19 mouse cellular contexts compared by ENCODE assay signal in genomic region chr4:81389263-81389662, GRCm38 (mm10). TPM values are rescaled to one million over a fixed set of nuclear protein-coding genes. Genes with fewer than 3 reads are reported as not detected.
DNase-seq lines count a peak whose midpoint lies in the region; ATAC-seq lines count a peak whose summit lies in the region.
"Had no signal": no experiment of that assay in that cellular context is flagged by ENCODE, and none has a peak within 500 bp of the region (broad histone marks: within the 10 kb centered on the region; RNA-seq: fewer than 3 reads in every experiment).

No protein-coding gene starts in this region.

- no peak overlapping the region for H3K4me3 ChIP-seq in midbrain, embryonic 10.5 days
- no peak overlapping the region for H3K4me3 ChIP-seq in midbrain, embryonic 16.5 days (ENCODE audit: low read depth, low read length)
- no peak overlapping the region for H3K4me3 ChIP-seq in hindbrain, embryonic 12.5 days
- H3K4me3 ChIP-seq: embryonic facial prominence, embryonic 15.5 days; limb, embryonic 12.5 days; liver, embryonic 13.5 days had no signal

- H3K4me1 ChIP-seq in midbrain, embryonic 10.5 days = peaks cover 27% of the 10 kb centered on the region
- 0 out of 2 replicates have a peak, but pooled peaks cover 4% of the 10 kb centered on the region for H3K4me1 ChIP-seq in midbrain, embryonic 16.5 days (ENCODE audit: control insufficient read depth, insufficient read depth, low read length)
- H3K4me1 ChIP-seq in hindbrain, embryonic 12.5 days = peaks cover 8% of the 10 kb centered on the region
- H3K4me1 ChIP-seq: liver, embryonic 13.5 days had no signal

- no peak for ATAC-seq in midbrain, embryonic 16.5 days
- ATAC-seq in hindbrain, embryonic 12.5 days (ENCODE audit: low FRiP score) = peak; percentile 43; the same call in 1 of the 2 replicates

- H3K9ac ChIP-seq in midbrain, embryonic 16.5 days (ENCODE audit: low read depth, low read length) = no peak overlapping the region
- H3K9ac ChIP-seq in hindbrain, embryonic 12.5 days = no peak overlapping the region
- H3K9ac ChIP-seq: embryonic facial prominence, embryonic 15.5 days; limb, embryonic 12.5 days; liver, embryonic 13.5 days; lung, embryonic 14.5 days had no signal

- H3K9me3 ChIP-seq in midbrain, embryonic 10.5 days (replicated peaks) = no peaks in the 10 kb centered on the region
- H3K9me3 ChIP-seq in midbrain, embryonic 16.5 days (replicated peaks; ENCODE audit: control insufficient read depth, low read length, poor library complexity, severe bottlenecking) = no peaks in the 10 kb centered on the region
- no peaks in the 10 kb centered on the region for H3K9me3 ChIP-seq in hindbrain, embryonic 12.5 days (replicated peaks)
- H3K9me3 ChIP-seq: embryonic facial prominence, embryonic 15.5 days; limb, embryonic 12.5 days; liver, embryonic 13.5 days had no signal

- H3K4me2 ChIP-seq in midbrain, embryonic 16.5 days (ENCODE audit: low read length) = no peak overlapping the region
- H3K4me2 ChIP-seq in hindbrain, embryonic 12.5 days (replicated peaks) = no peak overlapping the region
- H3K4me2 ChIP-seq: embryonic facial prominence, embryonic 15.5 days; heart, embryonic 11.5 days; limb, embryonic 12.5 days; liver, embryonic 13.5 days; lung, embryonic 14.5 days had no signal

- peak overlapping the region; percentile 83 for H3K27ac ChIP-seq in midbrain, embryonic 10.5 days (replicated peaks)
- no peak overlapping the region for H3K27ac ChIP-seq in midbrain, embryonic 16.5 days (ENCODE audit: low read length)
- no peak overlapping the region for H3K27ac ChIP-seq in hindbrain, embryonic 12.5 days
- H3K27ac ChIP-seq: embryonic facial prominence, embryonic 15.5 days; limb, embryonic 12.5 days; liver, embryonic 13.5 days had no signal

- DNase-seq in midbrain, embryonic 10.5 days (ENCODE audit: low spot score) = peak; percentile 13
- DNase-seq in embryo, embryonic 10 days (ENCODE audit: low spot score) = peak; percentile 32
- DNase-seq in embryo, embryonic 9.5 days (ENCODE audit: extremely low spot score) = peak; percentile 9
- DNase-seq in gastrocnemius, adult 18-20 months (ENCODE audit: low spot score) = no peak
- no peak for DNase-seq in gastrocnemius, postnatal 25 days
- no peak for DNase-seq in urinary bladder, postnatal 36 days (ENCODE audit: low spot score in 2 of 2)
- DNase-seq: cerebellum, adult 8-10 months; heart, postnatal 10 days; kidney, adult 8-10 months; kidney, postnatal 14 days; liver, embryonic 13.5 days; lung, embryonic 14.5 days; lung, postnatal 36 days; thymus, postnatal 14 days had no signal

- H3K36me3 ChIP-seq in midbrain, embryonic 10.5 days = peaks cover 17% of the 10 kb centered on the region
- H3K36me3 ChIP-seq in midbrain, embryonic 16.5 days (ENCODE audit: control insufficient read depth, insufficient read depth, low read length) = no peaks in the 10 kb centered on the region
- no peaks in the 10 kb centered on the region for H3K36me3 ChIP-seq in hindbrain, embryonic 12.5 days
- H3K36me3 ChIP-seq: liver, embryonic 13.5 days had no signal

- H3K27me3 ChIP-seq in midbrain, embryonic 10.5 days (ENCODE audit: low read depth, poor library complexity, severe bottlenecking) = no peaks in the 10 kb centered on the region
- no peaks in the 10 kb centered on the region for H3K27me3 ChIP-seq in midbrain, embryonic 16.5 days (ENCODE audit: control insufficient read depth, insufficient read depth, low read depth, low read length)
- no peaks in the 10 kb centered on the region for H3K27me3 ChIP-seq in hindbrain, embryonic 12.5 days
- H3K27me3 ChIP-seq: embryonic facial prominence, embryonic 15.5 days; limb, embryonic 12.5 days; liver, embryonic 13.5 days had no signal

RNA-seq across cellular contexts. Expression of gene Mpdz, which starts 53.4 kb away (rescaled TPM):
- polyA plus RNA-seq in midbrain, embryonic 10.5 days (2016; fragmentation: Nextera tagmentation; extraction: Ambion mirVana) = 41.2 and 47.2 TPM in 2 replicates
- 12.1 and 15.8 TPM in 2 replicates for polyA plus RNA-seq in midbrain, embryonic 16.5 days (2015; fragmentation: Nextera tagmentation; extraction: Ambion mirVana)
- 40.1 and 44.0 TPM in 2 replicates for polyA plus RNA-seq in hindbrain, embryonic 12.5 days (2016; fragmentation: Nextera tagmentation; extraction: Ambion mirVana)
- total RNA-seq in gastrocnemius, adult 18-20 months (2021) = 10 to 100 TPM; 60.0 to 64.4 TPM
- total RNA-seq in gastrocnemius, postnatal 25 days (2021) = 10 to 100 TPM; 41.7 to 48.3 TPM

Comparison
In these comparisons a context has a peak if more than half of its experiments do, and no peak if none do; other contexts are left out.
1. DNase-seq: peak in midbrain, embryonic 10.5 days (single experiment), embryo, embryonic 10 days (single experiment) and embryo, embryonic 9.5 days (single experiment); none in gastrocnemius, adult 18-20 months (single experiment), gastrocnemius, postnatal 25 days (single experiment) and urinary bladder, postnatal 36 days (0 of 2).